In the genomic region with DNA sequence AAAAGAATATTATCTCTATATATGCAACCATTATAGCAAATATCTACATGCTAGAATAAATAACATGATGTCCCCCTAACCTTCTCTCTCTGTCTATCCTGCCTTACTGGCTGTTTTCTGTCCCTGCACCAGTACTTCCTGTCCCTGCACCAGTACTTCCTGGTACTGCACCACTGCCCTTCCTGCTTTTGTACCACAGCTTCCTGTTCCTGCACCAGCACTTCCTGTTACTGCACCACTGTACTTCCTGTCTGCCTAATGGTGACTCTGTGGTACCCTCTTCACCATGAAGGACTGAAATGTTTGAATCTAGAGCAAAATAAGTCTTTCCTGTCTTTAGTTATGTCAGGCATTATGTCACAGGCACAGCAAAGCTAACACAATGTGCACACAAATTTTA, we compare ENCODE assay signal across 20 mouse cellular contexts. TPM values are rescaled to one million over a fixed set of nuclear protein-coding genes. Genes with fewer than 3 reads are reported as not detected.
DNase-seq lines count a peak whose midpoint lies in the region.
"Had no signal": no experiment of that assay in that cellular context is flagged by ENCODE, and none has a peak within 500 bp of the region (broad histone marks: within the 10 kb centered on the region; RNA-seq: fewer than 3 reads in every experiment).

No protein-coding gene starts in this region.

- DNase-seq in CD4-positive, CD25-positive, alpha-beta regulatory T cell, adult 2 months (ENCODE audit: low read depth, low spot score): peak; percentile 8
- peak; percentile 18 for DNase-seq in T-cell, adult 2 months (ENCODE audit: low spot score)
- no peak for DNase-seq in forebrain, embryonic 10.5 days (ENCODE audit: extremely low spot score, low spot score)
- DNase-seq in ovary, postnatal 36 days (ENCODE audit: low spot score): no peak
- no peak for DNase-seq in urinary bladder, postnatal 14 days (ENCODE audit: low spot score)
- no peak for DNase-seq in layer of hippocampus, adult 18-20 months (ENCODE audit: low spot score in 2 of 2)
- DNase-seq: cerebellum, adult 11 months; cerebellum, adult 9-11 months; gastrocnemius, postnatal 25 days; heart, postnatal 4 days; kidney, postnatal 25 days; thymus, postnatal 25 days had no signal

- peaks cover 25% of the 10 kb centered on the region for H3K9me3 ChIP-seq in megakaryocyte, embryonic 14.5 days
- H3K9me3 ChIP-seq in forebrain, embryonic 10.5 days: no peaks in the 10 kb centered on the region
- H3K9me3 ChIP-seq: heart, embryonic 15.5 days; midbrain, embryonic 12.5 days; neural tube, embryonic 12.5 days; stomach, embryonic 15.5 days had no signal

- peaks cover 2% of the 10 kb centered on the region for H3K36me3 ChIP-seq in megakaryocyte, embryonic 14.5 days (replicated peaks; ENCODE audit: low read length)
- no peaks in the 10 kb centered on the region for H3K36me3 ChIP-seq in forebrain, embryonic 10.5 days (replicated peaks)
- H3K36me3 ChIP-seq: embryonic facial prominence, embryonic 10.5 days; heart, embryonic 15.5 days; midbrain, embryonic 12.5 days; neural tube, embryonic 12.5 days; stomach, embryonic 15.5 days had no signal

- peaks cover 2% of the 10 kb centered on the region for H3K27me3 ChIP-seq in megakaryocyte, embryonic 14.5 days (replicated peaks)
- no peaks in the 10 kb centered on the region for H3K27me3 ChIP-seq in forebrain, embryonic 10.5 days (ENCODE audit: poor library complexity, severe bottlenecking)
- H3K27me3 ChIP-seq: heart, embryonic 15.5 days; midbrain, embryonic 12.5 days; neural tube, embryonic 12.5 days; stomach, embryonic 15.5 days had no signal

- peaks cover 4% of the 10 kb centered on the region for H3K4me1 ChIP-seq in megakaryocyte, embryonic 14.5 days
- H3K4me1 ChIP-seq in forebrain, embryonic 10.5 days: no peaks in the 10 kb centered on the region
- H3K4me1 ChIP-seq: embryonic facial prominence, embryonic 10.5 days; heart, embryonic 15.5 days; neural tube, embryonic 12.5 days; stomach, embryonic 15.5 days had no signal

- no peak overlapping the region for H3K27ac ChIP-seq in forebrain, embryonic 10.5 days
- H3K27ac ChIP-seq: embryonic facial prominence, embryonic 10.5 days; heart, embryonic 15.5 days; hindbrain, embryonic 14.5 days; macrophage; midbrain, embryonic 12.5 days; neural tube, embryonic 12.5 days; stomach, embryonic 15.5 days had no signal

- H3K4me3 ChIP-seq in megakaryocyte, embryonic 14.5 days (replicated peaks): peak overlapping the region; percentile 52
- no peak overlapping the region for H3K4me3 ChIP-seq in forebrain, embryonic 10.5 days
- H3K4me3 ChIP-seq: embryonic facial prominence, embryonic 10.5 days; heart, embryonic 15.5 days; midbrain, embryonic 12.5 days; neural tube, embryonic 12.5 days; stomach, embryonic 15.5 days had no signal

RNA-seq across cellular contexts. Expression of gene Bbs10, which starts 22.1 kb away (rescaled TPM):
- polyA plus RNA-seq in megakaryocyte, embryonic 14.5 days (2012; ENCODE audit: insufficient read depth, low replicate concordance): 0.97 TPM in 1 of 2 replicates, not detected in the other
- polyA plus RNA-seq in forebrain, embryonic 10.5 days (2016; fragmentation: Nextera tagmentation; extraction: Ambion mirVana): 7.0 and 8.2 TPM in 2 replicates
- 1 to 10 TPM; 5.7 to 6.0 TPM for total RNA-seq in layer of hippocampus, adult 18-20 months (2021)

Comparison
In these comparisons a context has a peak if more than half of its experiments do, and no peak if none do; other contexts are left out.
1. DNase-seq: peak in CD4-positive, CD25-positive, alpha-beta regulatory T cell, adult 2 months (single experiment) and T-cell, adult 2 months (single experiment); none in forebrain, embryonic 10.5 days (single experiment), ovary, postnatal 36 days (single experiment), urinary bladder, postnatal 14 days (single experiment) and layer of hippocampus, adult 18-20 months (0 of 2).